Mouse (Mus musculus) heart, adult 2 months (tissue): Measurements from ENCODE around the gene Ap5b1. TPM values are rescaled to one million over a fixed set of nuclear protein-coding genes. Genes with fewer than 3 reads are reported as not detected.
A peak's percentile ranks its signal among the peaks of the same experiment; 100 is the strongest.

ENCODE experiments used
- DNase-seq, 2 experiments: peaks; one replicate each; pipeline ENCODE4 v3.0.0; 2021
- H3K27ac ChIP-seq: fragments of 200-600 bp; 2 replicates; pipeline ENCODE4 v1.8.1; 2022
- H3K27me3 ChIP-seq: fragments of 200-500 bp; 2 replicates; pipeline ENCODE4 v1.6.1; 2012; ENCODE audit warnings: mild to moderate bottlenecking, low read length, inconsistent platforms, mixed read lengths; ENCODE audit not compliant: control insufficient read depth, insufficient read depth
- H3K36me3 ChIP-seq: fragments of 200-500 bp; 2 replicates; pipeline ENCODE4 v1.6.1; 2012; ENCODE audit warnings: low read length, inconsistent platforms; ENCODE audit not compliant: control insufficient read depth, insufficient read depth
- H3K4me1 ChIP-seq: fragments of 200-500 bp; 2 replicates; pipeline ENCODE4 v1.6.1; 2011; ENCODE audit warnings: low read length; ENCODE audit not compliant: control insufficient read depth, insufficient read depth
- H3K4me3 ChIP-seq: fragments of 200-600 bp; 2 replicates; pipeline ENCODE4 v1.8.1; 2022
- H3K79me2 ChIP-seq: fragments of 200-500 bp; replicated peaks from 2 replicates; pipeline ENCODE4 v1.6.1; 2012; ENCODE audit warnings: mild to moderate bottlenecking, inconsistent platforms, low read length, moderate library complexity, mixed read lengths; ENCODE audit not compliant: control insufficient read depth, insufficient read depth
- H3K9ac ChIP-seq: fragments of 200-500 bp; 2 replicates; pipeline ENCODE4 v1.6.1; 2012; ENCODE audit warnings: low read depth, mild to moderate bottlenecking, control low read depth, inconsistent platforms, low read length, mixed read lengths
- CTCF ChIP-seq: fragments of 200-600 bp; IDR thresholded peaks from 2 replicates; pipeline ENCODE4 v1.8.1; 2022; ENCODE audit warnings: antibody characterized with exemption, mild to moderate bottlenecking, moderate library complexity
- EP300 ChIP-seq: fragments of 200-500 bp; IDR thresholded peaks from 2 replicates; pipeline ENCODE4 v1.6.1; 2011; ENCODE audit warnings: low read depth, low read length, control low read depth; ENCODE audit not compliant: insufficient read depth
- POLR2A ChIP-seq: fragments of 200-500 bp; IDR thresholded peaks from 2 replicates; pipeline ENCODE4 v1.6.1; 2011; ENCODE audit warnings: mild to moderate bottlenecking, low read depth, low read length, control low read depth; ENCODE audit not compliant: insufficient read depth
- WGBS: fragments of 180-500 bp; shearing (Covaris S2); methylation state at CpG from one replicate; pipeline ENCODE4 v1.1.7; 2018; 5-methylcytosine and 5-hydroxymethylcytosine counted together
- intact Hi-C: fragments of 180-260 bp; cut with DNase I; formaldehyde crosslinking; loops from one replicate; pipeline ENCODE4 v1.15.1; 2025
- long read RNA-seq: library from polyadenylated mRNA; stranded (forward); transcript quantifications from one replicate; pipeline ENCODE4 v2.0.0, GENCODE M21; 2021
- polyA plus RNA-seq: library from polyadenylated mRNA; depleted of rRNA; stranded (reverse); fragments of >200 nt; gene quantifications from 2 replicates; pipeline ENCODE4 v1.2.3, GENCODE M21; 2012; rRNA removed
- total RNA-seq, 2 experiments: library from RNA; stranded (reverse); gene quantifications; 2 replicates each; pipeline ENCODE4 v1.2.3; 2021

Ap5b1 gene
- total RNA-seq: 1 to 10 TPM; 3.0 to 3.3 TPM
- polyA plus RNA-seq: 3.0 and 3.1 TPM in 2 replicates
- long read RNA-seq: 0 reads

GRCm38 (mm10) chr19:5567534-5568469 is at the start of gene Ap5b1:
Ap5b1 (plus strand) TSS chr19:5568025.
- peaks cover 1% of the 10 kb centered on the region; the same call in 1 of the 2 replicates for H3K79me2 ChIP-seq
- H3K4me3 ChIP-seq: peak within 1 kb of the TSS; percentile 89
- H3K9ac ChIP-seq: peak within 1 kb of the TSS; percentile 86
- TF ChIP-seq POLR2A (peak; percentile 64), EP300 (0 out of 2 replicates have a peak, but pooled peaks have one; percentile 39), CTCF (peak; percentile 97)
- H3K36me3 ChIP-seq: no peaks in the 10 kb centered on the region
- H3K27me3 ChIP-seq: no peaks in the 10 kb centered on the region
- intact Hi-C loops: loop anchor here (1.0 to 2.0 kb wide), 4 partner anchors 34 to 69 kb away; partner anchors contain the start of gene Rela
- H3K27ac ChIP-seq: peak within 1 kb of the TSS; percentile 96
- H3K4me1 ChIP-seq: peaks cover 4% of the 10 kb centered on the region; the same call in 1 of the 2 replicates
- under 1% methylated on average over 86 of the region's 102 CpGs for WGBS
- peak; percentile 93 to 95 for DNase-seq

GRCm38 (mm10) chr19:5518721-5519120 is 49.1 kb upstream of the Ap5b1 start:
- Histone ChIP-seq H3K27me3 (no peaks in the 10 kb centered on the region), H3K27ac (no peak overlapping the region), H3K4me1 (no peaks in the 10 kb centered on the region), H3K36me3 (no peaks in the 10 kb centered on the region), H3K79me2 (no peaks in the 10 kb centered on the region), H3K9ac (no peak overlapping the region), H3K4me3 (no peak overlapping the region)
- WGBS: 80% methylated on average over 3 of the region's 3 CpGs
- TF ChIP-seq EP300: no peak
- no peak for TF ChIP-seq POLR2A
- no peak for TF ChIP-seq CTCF
- intact Hi-C loops: no loop called here
- DNase-seq: no peak

- no peaks in the 10 kb centered on the region for H3K79me2 ChIP-seq
- DNase-seq: no peak
- intact Hi-C loops: loop anchor here (5.0 kb wide), 1 partner anchor 257 kb away; no protein-coding TSS in a partner anchor
- peaks cover 2% of the 10 kb centered on the region for H3K4me1 ChIP-seq
- no peak for TF ChIP-seq POLR2A
- no peak for TF ChIP-seq EP300
- no peak for TF ChIP-seq CTCF
- no peak overlapping the region for H3K9ac ChIP-seq
- H3K4me3 ChIP-seq: no peak overlapping the region
- no peak overlapping the region for H3K27ac ChIP-seq
- 64% methylated on average over 5 of the region's 5 CpGs for WGBS
- no peaks in the 10 kb centered on the region for H3K27me3 ChIP-seq
- no peaks in the 10 kb centered on the region for H3K36me3 ChIP-seq
Observed at GRCm38 (mm10) chr19:5525204-5525603, 42.6 kb upstream of the Ap5b1 start.

- H3K27ac ChIP-seq: peak overlapping the region; percentile 29; the same call in 1 of the 2 replicates
- peaks cover 2% of the 10 kb centered on the region for H3K4me1 ChIP-seq
- peak; percentile 90 for TF ChIP-seq CTCF
- TF ChIP-seq POLR2A: no peak
- TF ChIP-seq EP300: peak; percentile 96
Observed at GRCm38 (mm10) chr19:5529325-5530137, 38.3 kb upstream of the Ap5b1 start.

GRCm38 (mm10) chr19:5530138-5530524 is 37.7 kb upstream of the Ap5b1 start:
- Histone ChIP-seq H3K9ac (no peak overlapping the region), H3K27ac (no peak overlapping the region), H3K27me3 (no peaks in the 10 kb centered on the region), H3K4me1 (peaks cover 2% of the 10 kb centered on the region), H3K4me3 (no peak overlapping the region), H3K79me2 (no peaks in the 10 kb centered on the region), H3K36me3 (no peaks in the 10 kb centered on the region)
- TF ChIP-seq POLR2A (no peak), CTCF (no peak), EP300 (no peak)
- intact Hi-C loops: no loop called here
- DNase-seq: no peak
- WGBS: 72% methylated on average over 7 of the region's 7 CpGs

More at GRCm38 (mm10) chr19:5529325-5530137, 38.3 kb upstream of the Ap5b1 start:
- intact Hi-C loops: loop anchor here (1.0 to 5.0 kb wide), 2 partner anchors 39 to 253 kb away; partner anchors contain the start of gene Ap5b1
- Histone ChIP-seq H3K4me3 (peak overlapping the region; percentile 36; the same call in 1 of the 2 replicates), H3K36me3 (no peaks in the 10 kb centered on the region), H3K79me2 (no peaks in the 10 kb centered on the region), H3K9ac (peak overlapping the region; percentile 57; the same call in 1 of the 2 replicates), H3K27me3 (no peaks in the 10 kb centered on the region)
- peak; percentile 95 to 97 for DNase-seq
- 13% methylated on average over 20 of the region's 20 CpGs for WGBS
